Mouse (Mus musculus) cerebellum, adult 2 months (tissue): Measurements from ENCODE around the gene Plxna2. TPM values are rescaled to one million over a fixed set of nuclear protein-coding genes. Genes with fewer than 3 reads are reported as not detected.

Experiments used
- DNase-seq, 2 experiments: peaks; one replicate each; pipeline ENCODE4 v3.0.0; 2021
- H3K27ac ChIP-seq: fragments of 200-500 bp; 2 replicates; pipeline ENCODE4 v1.5.1; 2012; ENCODE audit warnings: low read length, control low read depth, inconsistent platforms; ENCODE audit not compliant: insufficient read depth
- H3K27me3 ChIP-seq: fragments of 200-500 bp; 2 replicates; pipeline ENCODE4 v1.6.1; 2012; ENCODE audit warnings: inconsistent platforms, mild to moderate bottlenecking, low read length, moderate library complexity; ENCODE audit not compliant: control insufficient read depth, insufficient read depth
- H3K4me1 ChIP-seq: fragments of 200-500 bp; 2 replicates; pipeline ENCODE4 v1.6.1; 2011; ENCODE audit warnings: low read length; ENCODE audit not compliant: control insufficient read depth, insufficient read depth
- H3K4me3 ChIP-seq: fragments of 200-500 bp; replicated peaks from 2 replicates; pipeline ENCODE3; 2011; ENCODE audit warnings: mild to moderate bottlenecking, low read depth, low read length, control low read depth; ENCODE audit not compliant: insufficient read depth
- CTCF ChIP-seq: fragments of 200-500 bp; IDR thresholded peaks from 2 replicates; pipeline ENCODE4 v1.5.1; 2011; ENCODE audit warnings: low read depth, mild to moderate bottlenecking, control low read depth, low read length, moderate library complexity, borderline replicate concordance; ENCODE audit not compliant: insufficient read depth
- POLR2A ChIP-seq: fragments of 200-500 bp; IDR thresholded peaks from 2 replicates; pipeline ENCODE4 v1.6.1; 2011; ENCODE audit warnings: low read length, control low read depth, borderline replicate concordance; ENCODE audit not compliant: insufficient read depth
- WGBS: fragments of 180-500 bp; shearing (Covaris S2); methylation state at CpG from one replicate; pipeline ENCODE4 v1.1.7; 2018; 5-methylcytosine and 5-hydroxymethylcytosine counted together
- polyA plus RNA-seq: library from polyadenylated mRNA; depleted of rRNA; stranded (reverse); fragments of >200 nt; gene quantifications from 2 replicates; pipeline ENCODE4 v1.2.3, GENCODE M21; 2012

Gene Plxna2
- polyA plus RNA-seq, 1 experiment: 18.0 TPM

DNA sequence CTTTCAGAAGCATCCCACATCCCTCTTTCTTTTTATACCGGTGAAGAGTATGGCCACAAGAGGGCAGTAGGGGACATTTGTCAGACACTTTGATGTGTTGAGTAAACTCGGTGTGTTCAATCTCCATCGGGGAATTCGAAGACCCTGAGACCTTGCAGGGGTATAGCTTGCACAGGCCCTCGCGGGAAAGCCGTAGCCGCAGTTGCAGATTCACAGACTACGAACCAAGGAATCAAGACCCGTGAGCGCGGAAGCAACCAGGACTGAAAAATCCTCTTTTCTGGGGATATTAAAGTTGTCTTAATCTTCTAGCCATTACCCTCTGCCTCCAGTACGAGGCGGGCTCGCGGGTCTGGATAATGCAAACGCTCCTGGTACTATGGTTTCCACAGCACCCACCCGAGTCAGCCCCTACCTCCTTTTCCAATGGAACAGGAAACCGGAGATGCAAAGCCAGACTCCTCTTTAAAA, 858 bp downstream of the Plxna2 start:
- Histone ChIP-seq H3K27ac (no peak overlapping the region), H3K4me3 (peak overlapping the region; percentile 84), H3K27me3 (no peaks in the 10 kb centered on the region), H3K4me1 (peaks cover 15% of the 10 kb centered on the region)
- peak; percentile 80 to 85 for DNase-seq
- whole genome bisulfite sequencing: 2% methylated on average over 19 of the region's 19 CpGs
- peak; percentile 39 for TF ChIP-seq CTCF
- TF ChIP-seq POLR2A: no peak

- Histone ChIP-seq H3K4me3 (peak overlapping the region; percentile 84), H3K27ac (peak overlapping the region; percentile 86), H3K27me3 (no peaks in the 10 kb centered on the region), H3K4me1 (peaks cover 14% of the 10 kb centered on the region)
- WGBS: 1% methylated on average over 62 of the region's 62 CpGs
- peak; percentile 93 to 94 for DNase-seq
- TF ChIP-seq POLR2A (peak; percentile 84), CTCF (peak; percentile 0; the same call in 1 of the 2 replicates)
Observed at GRCm38 (mm10) chr1:194619353-194620244, 1.6 kb downstream of the Plxna2 start.

DNA sequence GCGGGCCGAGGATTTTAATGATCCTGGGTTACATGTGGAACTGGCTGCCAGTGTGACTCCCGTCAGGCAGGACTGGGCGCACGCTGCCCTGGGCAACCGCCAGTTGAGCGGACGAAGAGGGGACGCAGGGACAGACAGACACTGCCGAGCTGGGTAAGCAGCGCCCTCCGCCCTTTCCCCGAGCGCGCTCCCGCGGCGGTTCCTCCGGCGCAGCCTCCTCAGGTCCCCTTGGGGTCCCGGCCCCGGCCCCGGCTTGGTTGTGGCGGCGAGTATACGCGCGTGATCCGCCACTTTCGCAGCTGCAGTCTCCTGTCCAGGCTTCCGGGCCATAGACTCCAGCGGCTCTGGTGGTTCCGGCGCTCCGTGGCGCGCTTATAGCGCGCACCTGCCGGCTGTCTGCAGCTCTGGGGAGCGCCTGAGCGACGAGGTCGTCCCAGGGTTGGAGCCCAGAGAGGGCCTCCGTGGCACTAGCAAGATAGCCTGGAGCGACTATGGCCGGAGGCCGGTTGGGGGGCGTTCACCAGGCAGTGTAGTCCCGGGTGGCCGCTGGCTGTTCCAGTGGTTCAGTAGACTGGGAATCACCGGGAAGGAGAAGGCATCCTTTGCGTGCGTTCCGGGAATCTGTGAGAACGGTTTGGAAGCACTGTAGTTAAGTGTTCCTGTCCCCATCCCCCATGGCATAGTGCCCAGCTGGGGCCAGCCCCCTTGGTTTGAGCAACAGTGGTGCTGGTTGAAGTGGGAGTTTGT, 2.4 kb downstream of the Plxna2 start:
- Histone ChIP-seq H3K4me1 (peaks cover 19% of the 10 kb centered on the region), H3K27ac (peak overlapping the region; percentile 86), H3K4me3 (peak overlapping the region; percentile 84), H3K27me3 (no peaks in the 10 kb centered on the region)
- no peak for TF ChIP-seq CTCF
- TF ChIP-seq POLR2A: no peak
- peak; percentile 68 to 79 for DNase-seq
- under 1% methylated on average over 55 of the region's 56 CpGs for WGBS

- Histone ChIP-seq H3K27me3 (no peaks in the 10 kb centered on the region), H3K27ac (no peak overlapping the region), H3K4me3 (peak overlapping the region; percentile 84), H3K4me1 (peaks cover 29% of the 10 kb centered on the region)
- DNase-seq: no peak
- WGBS: 24% methylated on average over 3 of the region's 3 CpGs
- no peak for TF ChIP-seq CTCF
- TF ChIP-seq POLR2A: no peak
Observed at GRCm38 (mm10) chr1:194622174-194622573, 4.2 kb downstream of the Plxna2 start.

- H3K27me3 ChIP-seq: no peaks in the 10 kb centered on the region
- no peak for TF ChIP-seq CTCF
- TF ChIP-seq POLR2A: no peak
- H3K27ac ChIP-seq: no peak overlapping the region
- peaks cover 30% of the 10 kb centered on the region for H3K4me1 ChIP-seq
- H3K4me3 ChIP-seq: peak overlapping the region; percentile 45
- no peak for DNase-seq
- WGBS: 37% methylated on average over 2 of the region's 2 CpGs
Observed at GRCm38 (mm10) chr1:194622677-194623076, 4.7 kb downstream of the Plxna2 start.

- no peaks in the 10 kb centered on the region for H3K27me3 ChIP-seq
- peaks cover 36% of the 10 kb centered on the region for H3K4me1 ChIP-seq
- DNase-seq: no peak
- H3K27ac ChIP-seq: 0 out of 2 replicates have a peak overlapping the region, but pooled peaks have one; percentile 17
- H3K4me3 ChIP-seq: peak overlapping the region; percentile 24
- TF ChIP-seq CTCF (no peak), POLR2A (no peak)
- 72% methylated on average over 3 of the region's 3 CpGs for WGBS
Observed at GRCm38 (mm10) chr1:194623641-194624040, 5.6 kb downstream of the Plxna2 start.

DNA sequence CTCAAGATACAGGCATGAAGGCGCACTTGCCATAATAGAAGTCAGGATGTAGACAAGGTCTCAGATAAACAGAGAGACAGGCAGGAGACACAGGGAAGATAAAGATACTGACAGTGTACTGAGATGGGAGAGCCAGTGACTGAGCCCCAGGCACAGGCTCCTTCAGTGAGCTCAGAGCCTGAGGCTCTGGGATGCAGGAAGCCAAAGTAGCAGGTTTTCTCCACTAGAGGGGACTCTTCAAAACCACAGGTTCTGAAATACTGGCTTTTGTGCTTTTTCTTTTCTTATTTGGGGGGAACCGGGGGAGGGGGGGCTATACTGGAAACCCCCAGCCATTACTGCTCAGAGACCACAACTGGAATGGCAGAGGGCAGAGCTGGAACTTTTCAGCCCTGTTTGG, 6.4 kb downstream of the Plxna2 start:
- TF ChIP-seq POLR2A (no peak), CTCF (peak; percentile 63; the same call in 1 of the 2 replicates)
- Histone ChIP-seq H3K4me3 (no peak overlapping the region), H3K4me1 (peaks cover 44% of the 10 kb centered on the region), H3K27ac (no peak overlapping the region), H3K27me3 (no peaks in the 10 kb centered on the region)
- peak; percentile 49 to 62 for DNase-seq
- 58% methylated on average over 2 of the region's 2 CpGs for WGBS
